Mouse (Mus musculus) intestine, embryonic 16.5 days (tissue): ENCODE data around the gene Csrnp2. TPM values are rescaled to one million over a fixed set of nuclear protein-coding genes. Genes with fewer than 3 reads are reported as not detected.
A peak's percentile ranks its signal among the peaks of the same experiment; 100 is the strongest.
"Not testable (repeated sequence)": the region's sequence is repeated elsewhere in the genome, so short reads cannot be mapped to it uniquely, and the experiment has no call there.

Source experiments
- ATAC-seq: fragments of 200-750 bp; cut with Nextera tagmentation; 2 replicates; pipeline ENCODE4 v1.8.0; 2017; ENCODE audit warnings: moderate TSS enrichment, moderate library complexity
- H3K27ac ChIP-seq: fragments of 300-500 bp; sonication (generic); 2 replicates; pipeline ENCODE4 v1.5.1; 2014; ENCODE audit warnings: mild to moderate bottlenecking, low read length
- H3K27me3 ChIP-seq: fragments of 300-500 bp; sonication (generic); replicated peaks from 2 replicates; pipeline ENCODE4 v1.6.1; 2014; ENCODE audit warnings: low read length, control low read depth, mixed read lengths; ENCODE audit not compliant: control insufficient read depth, insufficient read depth
- H3K36me3 ChIP-seq: fragments of 300-500 bp; sonication (generic); 2 replicates; pipeline ENCODE4 v1.6.1; 2014; ENCODE audit warnings: low read length, control low read depth; ENCODE audit not compliant: control insufficient read depth, insufficient read depth
- H3K4me1 ChIP-seq: fragments of 300-500 bp; sonication (generic); 2 replicates; pipeline ENCODE4 v1.6.1; 2014; ENCODE audit warnings: low read length, control low read depth, mixed read lengths; ENCODE audit not compliant: control insufficient read depth, insufficient read depth
- H3K4me2 ChIP-seq: fragments of 300-500 bp; sonication (generic); 2 replicates; pipeline ENCODE4 v1.6.1; 2014; ENCODE audit warnings: low read depth, low read length, control low read depth
- H3K4me3 ChIP-seq: fragments of 300-500 bp; sonication (generic); 2 replicates; pipeline ENCODE4 v1.5.1; 2014; ENCODE audit warnings: mild to moderate bottlenecking, low read length
- H3K9ac ChIP-seq: fragments of 300-500 bp; sonication (generic); 2 replicates; pipeline ENCODE4 v1.6.1; 2014; ENCODE audit warnings: low read depth, low read length
- H3K9me3 ChIP-seq: fragments of 300-500 bp; sonication (generic); 2 replicates; pipeline ENCODE4 v1.6.1; 2016; ENCODE audit warnings: low read length, control low read depth; ENCODE audit not compliant: control insufficient read depth
- WGBS: fragments of 180-500 bp; shearing (Covaris S2); extraction: QIAGEN DNeasy Blood & Tissue Kit; methylation state at CpG from one replicate; pipeline ENCODE4 v1.1.7; 2014; 5-methylcytosine and 5-hydroxymethylcytosine counted together
- polyA plus RNA-seq: library from polyadenylated mRNA; unstranded; fragments of >200 nt; fragmentation: Nextera tagmentation; extraction: Ambion mirVana; gene quantifications from 2 replicates; pipeline ENCODE4 v1.2.1, GENCODE M21; 2015

The Csrnp2 gene
- polyA plus RNA-seq, 1 experiment from 2014 or later: 5.8 TPM

DNA sequence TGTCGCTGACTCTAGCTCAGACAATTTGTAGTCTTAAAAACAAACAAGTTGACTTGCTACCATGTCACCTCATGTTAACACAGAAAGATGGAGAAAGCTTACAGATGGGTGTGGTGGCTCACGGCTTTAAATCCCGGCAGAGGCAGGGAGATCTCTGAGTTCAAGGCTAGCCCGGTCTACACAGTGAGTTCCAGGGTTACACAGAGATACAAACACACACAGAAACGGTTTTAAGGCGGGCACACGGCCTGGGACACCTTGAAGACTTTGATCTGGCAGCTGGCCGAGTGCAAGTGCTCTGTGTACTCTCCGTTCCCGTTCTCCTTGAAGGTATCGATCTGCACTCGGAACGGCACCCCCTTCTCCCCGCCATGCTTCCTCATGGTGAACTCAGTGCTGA lies 25.0 kb upstream of the Csrnp2 start:
- no peaks in the 10 kb centered on the region for H3K9me3 ChIP-seq
- H3K27ac ChIP-seq: no peak overlapping the region
- H3K4me3 ChIP-seq: no peak overlapping the region
- WGBS: 91% methylated on average over 14 of the region's 14 CpGs
- H3K27me3 ChIP-seq: no peaks in the 10 kb centered on the region
- H3K4me1 ChIP-seq: no peaks in the 10 kb centered on the region
- no peak overlapping the region for H3K9ac ChIP-seq
- H3K4me2 ChIP-seq: no peak overlapping the region
- ATAC-seq: no peak
- peaks cover 7% of the 10 kb centered on the region; the same call in 1 of the 2 replicates for H3K36me3 ChIP-seq

DNA sequence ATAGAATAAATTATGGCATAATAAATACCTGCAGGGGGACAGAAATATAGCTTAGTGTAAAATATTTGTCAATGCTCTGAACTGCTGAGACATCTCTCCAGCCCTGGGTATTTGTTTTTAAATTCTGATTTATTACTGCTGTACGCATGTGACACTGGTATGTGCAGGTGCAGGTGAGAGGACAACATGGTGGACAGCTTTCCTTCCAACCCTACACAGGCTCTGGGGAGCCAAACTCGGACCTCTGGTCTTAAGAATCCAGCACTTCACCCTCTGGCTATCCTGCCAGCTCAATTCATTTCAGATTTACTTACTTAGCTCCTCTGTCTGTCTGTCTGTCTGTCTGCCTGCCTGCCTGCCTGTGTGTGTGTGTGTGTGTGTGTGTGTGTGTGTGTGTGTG lies 19.8 kb upstream of the Csrnp2 start:
- no peak overlapping the region for H3K4me3 ChIP-seq
- no peaks in the 10 kb centered on the region for H3K4me1 ChIP-seq
- H3K9ac ChIP-seq: no peak overlapping the region
- no peak overlapping the region for H3K27ac ChIP-seq
- no peak for ATAC-seq
- H3K27me3 ChIP-seq: no peaks in the 10 kb centered on the region
- H3K9me3 ChIP-seq: no peaks in the 10 kb centered on the region
- no peak overlapping the region for H3K4me2 ChIP-seq
- 82% methylated on average over 2 of the region's 2 CpGs for WGBS
- peaks cover 11% of the 10 kb centered on the region; the same call in 1 of the 2 replicates for H3K36me3 ChIP-seq

DNA sequence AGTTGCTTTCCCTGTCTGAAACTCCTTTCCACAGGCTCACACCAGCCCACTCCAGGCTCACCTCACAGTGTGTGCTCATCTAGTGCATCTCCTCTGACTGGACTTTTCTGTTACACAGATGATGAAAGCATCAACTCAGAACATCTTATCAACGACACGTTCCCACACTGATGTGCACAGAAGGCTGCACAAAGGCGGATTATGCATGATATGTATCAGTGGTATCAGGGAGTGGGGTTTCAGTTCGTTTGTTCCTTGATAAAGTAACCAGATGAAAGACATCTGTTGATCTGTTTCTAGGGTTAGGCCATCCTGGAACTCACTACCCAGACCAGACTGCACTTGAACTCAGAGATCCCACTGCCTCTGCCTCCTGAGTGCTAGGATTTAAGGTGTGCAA lies 18.1 kb upstream of the Csrnp2 start:
- H3K4me1 ChIP-seq: no peaks in the 10 kb centered on the region
- no peaks in the 10 kb centered on the region for H3K9me3 ChIP-seq
- peaks cover 13% of the 10 kb centered on the region for H3K36me3 ChIP-seq
- no peak overlapping the region for H3K4me2 ChIP-seq
- H3K27ac ChIP-seq: no peak overlapping the region
- ATAC-seq: no peak
- 81% methylated on average over 4 of the region's 4 CpGs for WGBS
- no peak overlapping the region for H3K9ac ChIP-seq
- H3K27me3 ChIP-seq: no peaks in the 10 kb centered on the region
- no peak overlapping the region for H3K4me3 ChIP-seq

DNA sequence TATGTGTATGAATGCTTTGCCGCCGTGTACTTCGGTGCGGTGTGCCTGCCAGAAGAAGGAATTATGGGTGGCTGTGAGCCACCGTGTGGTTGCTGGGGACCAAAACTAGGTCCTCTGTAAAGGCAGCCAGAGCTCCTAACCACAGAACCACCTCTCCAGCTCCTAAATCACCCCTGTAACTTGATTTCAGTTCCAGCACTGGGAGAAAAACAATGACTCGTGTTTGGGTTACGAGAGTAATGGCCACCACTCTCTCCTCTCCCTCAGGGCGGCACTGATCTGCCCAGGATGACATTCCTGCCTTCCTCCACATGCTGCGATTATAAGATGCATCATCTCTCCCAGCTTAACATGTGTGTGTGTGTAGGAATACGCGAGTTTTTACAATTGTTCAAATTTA lies 14.8 kb upstream of the Csrnp2 start:
- no peaks in the 10 kb centered on the region for H3K9me3 ChIP-seq
- no peak for ATAC-seq
- H3K27me3 ChIP-seq: no peaks in the 10 kb centered on the region
- H3K9ac ChIP-seq: no peak overlapping the region
- no peak overlapping the region for H3K4me2 ChIP-seq
- peaks cover 11% of the 10 kb centered on the region for H3K36me3 ChIP-seq
- WGBS: 90% methylated on average over 11 of the region's 11 CpGs
- no peaks in the 10 kb centered on the region for H3K4me1 ChIP-seq
- no peak overlapping the region for H3K4me3 ChIP-seq
- no peak overlapping the region for H3K27ac ChIP-seq

DNA sequence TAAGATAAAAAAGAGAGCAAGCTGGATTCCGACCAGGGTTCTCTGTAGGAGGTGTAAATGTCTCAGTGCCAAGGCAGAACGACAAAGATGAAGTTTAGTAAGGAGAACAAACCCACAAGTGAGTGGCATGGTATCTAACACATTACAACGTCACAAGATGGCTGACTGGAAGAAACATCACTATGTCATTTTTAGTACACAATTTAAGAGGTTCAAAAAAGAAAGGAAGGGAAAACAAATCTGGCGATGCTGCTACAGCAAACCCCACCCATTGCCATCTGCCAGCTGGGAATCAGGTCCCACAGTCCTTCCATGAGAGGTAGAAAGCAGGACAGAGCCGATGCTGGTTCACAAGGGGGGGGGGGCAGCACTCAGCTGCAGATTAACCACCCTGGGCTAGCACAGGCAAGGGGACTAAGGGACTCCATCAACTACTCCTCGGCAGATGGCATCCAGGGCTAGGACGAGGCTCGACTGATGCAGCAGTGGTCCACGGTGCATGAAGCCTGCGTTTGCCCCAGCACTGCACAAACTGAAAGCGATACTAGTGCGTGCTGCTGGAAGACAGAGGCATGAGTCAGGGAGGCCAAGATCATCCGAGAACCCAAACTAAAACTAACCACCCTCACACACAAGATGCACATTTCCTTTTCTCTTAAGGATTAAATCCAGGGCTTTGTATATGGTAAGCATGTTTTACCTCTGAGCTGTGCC lies 13.3 kb upstream of the Csrnp2 start:
- no peak overlapping the region for H3K27ac ChIP-seq
- 90% methylated on average over 13 of the region's 13 CpGs for WGBS
- H3K4me3 ChIP-seq: no peak overlapping the region
- H3K36me3 ChIP-seq: peaks cover 12% of the 10 kb centered on the region
- H3K27me3 ChIP-seq: no peaks in the 10 kb centered on the region
- no peaks in the 10 kb centered on the region for H3K9me3 ChIP-seq
- no peak overlapping the region for H3K9ac ChIP-seq
- ATAC-seq: no peak
- H3K4me2 ChIP-seq: no peak overlapping the region
- H3K4me1 ChIP-seq: no peaks in the 10 kb centered on the region

- not testable (repeated sequence) for H3K9ac ChIP-seq, H3K27me3 ChIP-seq, H3K4me1 ChIP-seq, H3K4me3 ChIP-seq, H3K27ac ChIP-seq, ATAC-seq, H3K4me2 ChIP-seq, H3K9me3 ChIP-seq, H3K36me3 ChIP-seq
- 76% methylated on average over 8 of the region's 8 CpGs for WGBS
Observed at GRCm38 (mm10) chr15:100499506-100499905, 4.2 kb upstream of the Csrnp2 start.

GRCm38 (mm10) chr15:100494647-100495046 lies 641 bp downstream of the Csrnp2 start:
- Histone ChIP-seq H3K27me3 (no peaks in the 10 kb centered on the region), H3K36me3 (no peaks in the 10 kb centered on the region), H3K4me2 (peak overlapping the region; percentile 89), H3K9me3 (no peaks in the 10 kb centered on the region), H3K4me3 (peak overlapping the region; percentile 63), H3K27ac (peak overlapping the region; percentile 87), H3K9ac (peak overlapping the region; percentile 94), H3K4me1 (peaks cover 22% of the 10 kb centered on the region)
- under 1% methylated on average over 29 of the region's 29 CpGs for WGBS
- ATAC-seq: peak; percentile 73

DNA sequence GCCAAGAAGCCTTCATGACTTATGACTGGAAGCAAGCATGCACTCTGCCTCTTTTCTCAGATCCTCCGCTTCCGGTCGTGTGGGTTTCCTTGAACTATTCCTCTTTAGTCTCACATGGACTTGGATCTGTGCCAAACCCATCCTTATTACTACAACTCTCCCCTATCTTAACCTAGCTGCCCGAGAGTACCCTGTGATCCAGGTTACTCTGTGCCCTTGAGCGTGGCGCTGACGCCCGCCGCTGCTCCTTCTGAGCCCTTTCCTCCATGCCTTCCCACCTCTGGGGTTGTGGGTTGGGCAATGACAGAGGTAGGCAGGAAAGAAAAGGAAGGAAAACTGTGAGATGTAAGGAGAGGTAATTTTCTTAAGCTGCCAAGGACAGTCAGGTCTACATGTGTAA lies 3.3 kb downstream of the Csrnp2 start:
- Histone ChIP-seq H3K4me3 (no peak overlapping the region; the same call in 1 of the 2 replicates), H3K27ac (peak overlapping the region; percentile 52; the same call in 1 of the 2 replicates), H3K9me3 (no peaks in the 10 kb centered on the region), H3K4me1 (peaks cover 22% of the 10 kb centered on the region), H3K4me2 (peak overlapping the region; percentile 23; the same call in 1 of the 2 replicates), H3K27me3 (no peaks in the 10 kb centered on the region), H3K9ac (no peak overlapping the region), H3K36me3 (0 out of 2 replicates have a peak, but pooled peaks cover 2% of the 10 kb centered on the region)
- ATAC-seq: peak; percentile 45
- 43% methylated on average over 9 of the region's 9 CpGs for WGBS

DNA sequence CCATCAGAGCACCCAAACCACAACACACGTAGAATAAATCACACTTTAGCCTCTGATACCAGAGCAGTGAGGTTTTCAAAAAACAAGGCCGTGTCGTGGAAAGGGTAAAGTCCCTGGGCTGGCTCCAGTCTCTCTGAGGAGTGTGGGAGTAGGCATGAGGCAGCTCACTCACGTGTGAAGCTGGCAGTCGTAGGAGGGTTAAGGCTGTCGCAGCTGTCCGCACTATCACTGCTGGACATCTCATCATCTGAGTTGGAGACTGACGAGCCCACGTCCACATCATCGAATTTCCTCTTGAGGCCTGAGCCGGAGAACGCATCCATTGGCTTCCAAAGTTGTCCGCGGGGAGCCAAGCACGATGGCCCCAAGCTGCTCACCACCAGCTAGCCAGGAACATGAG lies 6.0 kb downstream of the Csrnp2 start:
- Histone ChIP-seq H3K4me3 (no peak overlapping the region), H3K27me3 (no peaks in the 10 kb centered on the region), H3K4me2 (no peak overlapping the region), H3K9me3 (no peaks in the 10 kb centered on the region), H3K36me3 (0 out of 2 replicates have a peak, but pooled peaks cover 2% of the 10 kb centered on the region), H3K27ac (no peak overlapping the region), H3K9ac (no peak overlapping the region), H3K4me1 (peaks cover 21% of the 10 kb centered on the region)
- no peak for ATAC-seq
- 88% methylated on average over 15 of the region's 15 CpGs for whole genome bisulfite sequencing

GRCm38 (mm10) chr15:100488297-100488696 lies 7.0 kb downstream of the Csrnp2 start:
- H3K9me3 ChIP-seq, H3K27me3 ChIP-seq, H3K9ac ChIP-seq, ATAC-seq, H3K4me3 ChIP-seq, H3K36me3 ChIP-seq, H3K27ac ChIP-seq, H3K4me2 ChIP-seq: not testable (repeated sequence)
- 72% methylated on average over 1 of the region's 1 CpGs for WGBS
- peaks cover 13% of the 10 kb centered on the region for H3K4me1 ChIP-seq
